Mouse (Mus musculus) left cerebral cortex, adult 9 months (tissue): ENCODE measurements at regions not wholly inside any gene's neighbourhood (a gene's known extent, or its start where the extent isn't known, plus 50 kb on each side); places are given as distances from the start of the nearest gene placed in this dataset.

Experiments used
- DNase-seq, 2 experiments: peaks; one replicate each; pipeline ENCODE4 v3.0.0; 2022; ENCODE audit warnings: low spot score in 2 of 2

DNA sequence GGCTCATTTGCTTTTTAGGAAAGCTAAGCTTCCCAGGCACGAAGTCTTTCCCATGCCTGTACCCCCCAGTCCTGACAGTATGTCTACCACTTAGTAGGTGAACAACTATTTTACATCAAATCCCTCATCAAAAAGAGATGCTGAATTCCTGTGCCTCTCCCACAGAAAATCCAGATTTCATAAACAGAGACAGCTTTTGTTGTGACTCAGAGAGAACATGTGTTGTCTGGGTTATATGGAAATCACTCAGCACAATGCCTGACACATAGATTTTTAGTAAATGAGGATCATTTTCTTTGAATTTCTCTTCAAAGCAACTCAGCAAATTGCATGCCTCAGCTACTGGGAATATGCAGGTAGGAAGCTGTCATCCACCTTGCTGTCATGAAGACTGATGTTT, 193.5 kb downstream of the Usp46 start:
- no peak for DNase-seq

- no peak for DNase-seq
These were observed 192.4 kb downstream of the Usp46 start for GRCm38 (mm10) chr5:73875847-73876246.

GRCm38 (mm10) chr5:73880936-73881335, 187.3 kb downstream of the Usp46 start:
- DNase-seq: no peak

DNA sequence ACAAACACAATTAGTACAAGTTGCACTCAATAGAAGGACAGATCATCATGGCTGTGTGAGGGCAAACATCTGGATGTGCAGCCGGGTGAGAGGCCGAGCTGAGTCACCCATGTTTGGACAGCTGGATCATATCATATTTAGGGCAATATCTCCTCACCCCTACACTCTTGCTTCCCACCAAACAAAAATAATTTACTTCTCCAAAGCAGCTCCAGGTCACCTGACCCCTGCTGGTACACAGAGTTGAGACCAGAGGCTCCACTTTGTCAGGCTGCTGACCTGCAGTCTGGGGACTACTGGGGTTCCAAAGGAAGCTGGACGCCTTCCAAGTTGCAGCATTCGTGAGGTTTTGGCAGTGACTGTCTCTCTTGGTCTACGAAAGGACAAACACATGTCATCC, 186.3 kb downstream of the Usp46 start:
- no peak for DNase-seq

DNA sequence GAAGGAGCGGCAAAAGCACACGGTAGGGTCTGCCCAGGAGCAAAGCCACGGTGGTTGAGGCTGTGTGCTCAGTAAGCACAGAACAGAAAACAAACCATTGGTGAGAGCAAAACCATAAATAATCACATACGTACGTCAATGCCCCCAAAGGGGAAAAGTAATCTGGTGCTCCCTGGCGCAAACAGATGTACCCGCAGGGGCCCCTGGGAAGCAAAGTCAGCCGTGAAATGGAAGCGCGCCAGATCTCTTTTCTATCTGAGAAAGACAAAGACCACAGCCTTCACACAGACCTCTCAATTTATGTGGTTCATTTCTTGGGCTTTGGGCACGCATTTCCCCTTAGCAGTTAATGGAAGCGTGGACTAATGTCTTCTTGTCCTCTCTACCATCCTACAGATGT, 183.2 kb downstream of the Usp46 start:
- no peak for DNase-seq

- DNase-seq: peak in 1 of 2 experiments; percentile 70
These were observed 182.5 kb downstream of the Usp46 start for GRCm38 (mm10) chr5:73885691-73886090.

DNA sequence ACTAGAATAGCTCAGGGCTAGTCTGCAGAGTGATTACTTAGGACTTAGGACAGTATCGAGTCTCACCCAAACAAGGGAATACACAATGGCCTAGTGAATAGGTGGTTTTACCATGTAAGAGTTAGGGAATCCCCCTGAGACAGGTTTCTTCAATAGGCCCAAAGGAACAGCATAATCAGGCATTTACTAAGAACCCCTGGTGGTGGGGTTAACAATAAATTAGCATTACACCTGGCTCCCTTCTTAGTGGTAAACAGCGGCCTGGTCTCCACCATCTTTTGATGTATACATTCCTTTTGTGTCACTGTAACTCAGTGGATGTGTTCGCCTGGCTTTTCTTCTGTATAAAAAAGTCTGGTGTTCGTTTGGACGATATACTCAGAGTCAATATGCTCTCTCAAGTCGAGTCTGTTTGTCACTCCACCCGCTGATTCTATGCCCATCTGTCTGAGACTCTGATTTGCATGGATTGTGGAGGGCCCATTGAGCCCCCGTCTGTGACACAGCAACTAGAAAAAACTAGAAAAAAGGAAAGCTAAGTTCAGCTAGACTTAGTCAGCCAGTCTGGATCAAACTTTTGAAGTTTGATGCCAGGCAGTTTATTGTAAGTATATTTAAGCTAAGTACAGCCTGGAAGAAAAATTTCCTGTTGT, 180.8 kb downstream of the Usp46 start:
- no peak for DNase-seq

DNA sequence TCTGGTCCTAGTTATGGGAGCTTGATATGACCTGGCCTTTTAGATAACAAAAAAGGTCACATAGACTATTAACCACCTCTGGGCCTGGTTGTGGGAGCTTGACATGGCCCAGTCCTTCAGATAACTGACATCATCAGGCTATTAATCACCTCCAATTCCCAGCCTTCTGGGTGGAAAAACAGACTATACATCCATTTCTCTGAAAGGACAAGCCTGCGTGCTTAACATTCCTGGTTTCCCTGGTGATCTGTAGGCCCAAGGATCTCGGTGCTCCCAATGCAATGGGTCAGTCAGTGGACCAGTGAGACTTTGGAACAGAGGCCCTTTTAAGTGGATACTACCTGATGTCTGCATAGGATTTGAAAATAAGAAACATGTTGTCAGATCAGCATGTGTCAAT, 179.8 kb downstream of the Usp46 start:
- no peak for DNase-seq

GRCm38 (mm10) chr5:73889342-73889741, 178.9 kb downstream of the Usp46 start:
- no peak for DNase-seq

DNA sequence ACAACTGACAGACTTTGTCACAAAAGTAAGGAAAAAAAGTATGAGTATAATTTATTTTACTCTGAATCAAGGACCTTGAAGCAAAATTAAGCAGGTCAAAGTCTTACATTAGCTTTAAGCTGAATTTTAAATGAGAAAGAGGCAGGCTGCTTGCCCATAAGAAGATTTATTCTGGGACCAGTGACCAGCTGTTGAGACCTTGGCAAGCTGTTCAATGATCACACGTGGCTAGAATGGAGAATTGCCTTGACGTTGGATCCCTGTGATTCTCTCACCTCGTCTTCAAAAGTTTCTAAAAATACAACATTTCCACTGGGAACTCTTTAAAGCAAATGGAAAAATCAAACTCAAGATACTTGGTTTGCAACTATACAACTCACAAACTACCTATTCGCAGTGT, 177.3 kb downstream of the Usp46 start:
- no peak for DNase-seq

- no peak for DNase-seq
These were observed 176.6 kb downstream of the Usp46 start for GRCm38 (mm10) chr5:73891606-73892005.

GRCm38 (mm10) chr5:73892440-73893225, 175.6 kb downstream of the Usp46 start:
- DNase-seq: no peak

- no peak for DNase-seq
These were observed 173.0 kb downstream of the Usp46 start for GRCm38 (mm10) chr5:73895186-73895585.

- no peak for DNase-seq
These were observed 171.4 kb downstream of the Usp46 start for GRCm38 (mm10) chr5:73896785-73897184.

DNA sequence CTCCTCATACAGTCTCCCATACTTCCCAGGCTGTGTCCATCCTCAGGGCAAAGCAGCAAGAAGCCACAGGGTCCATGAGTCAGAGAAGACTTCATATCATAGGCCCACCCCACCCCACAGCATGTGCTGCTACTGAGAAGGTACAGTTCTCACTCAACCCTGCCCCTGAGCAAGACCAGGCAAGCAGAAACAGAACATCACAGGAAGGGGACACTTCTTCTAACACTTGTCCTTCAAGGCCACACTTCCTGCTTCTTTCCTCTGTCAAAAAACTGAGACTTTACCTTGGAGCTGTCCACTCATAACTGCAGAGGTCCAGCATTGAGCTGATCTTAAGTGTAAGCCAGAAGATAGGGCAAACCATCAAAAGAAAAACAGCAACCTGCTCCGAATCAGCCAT, 166.6 kb downstream of the Usp46 start:
- DNase-seq: no peak

DNA sequence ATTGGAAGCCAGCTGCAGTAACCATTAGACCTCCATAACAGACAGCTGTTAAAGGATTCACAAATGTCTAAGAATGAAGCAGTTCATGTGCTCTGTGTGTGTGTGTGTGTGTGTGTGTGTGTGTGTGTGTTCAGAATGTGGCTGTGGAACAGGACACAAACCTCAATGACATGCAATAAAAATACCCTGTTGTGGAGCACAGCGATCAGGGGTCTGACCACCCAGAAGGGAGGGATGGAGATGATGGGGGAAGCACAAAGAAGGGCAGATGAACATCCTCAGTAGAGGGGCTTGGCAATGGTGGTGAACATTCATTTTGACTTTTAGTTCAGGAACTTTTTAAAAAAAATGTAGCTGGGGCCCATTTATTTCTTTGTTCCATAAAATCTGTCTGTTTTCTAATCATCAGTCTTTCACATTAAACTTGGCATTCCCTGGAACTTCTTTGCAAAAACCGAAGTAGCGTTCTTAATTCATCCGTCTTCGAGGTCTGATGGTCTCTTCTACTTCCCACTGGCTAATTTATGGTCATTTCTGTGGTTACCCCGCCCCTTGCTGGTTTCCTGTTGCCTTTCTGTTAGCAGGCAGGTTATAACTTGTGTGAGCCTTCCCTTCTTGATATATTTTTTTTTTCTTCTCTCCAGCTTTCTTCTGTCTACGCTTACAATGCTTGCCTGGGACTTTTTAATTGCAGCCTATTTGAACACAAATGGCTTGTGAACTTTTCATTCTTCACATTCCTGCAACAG, 165.6 kb downstream of the Usp46 start:
- no peak for DNase-seq

DNA sequence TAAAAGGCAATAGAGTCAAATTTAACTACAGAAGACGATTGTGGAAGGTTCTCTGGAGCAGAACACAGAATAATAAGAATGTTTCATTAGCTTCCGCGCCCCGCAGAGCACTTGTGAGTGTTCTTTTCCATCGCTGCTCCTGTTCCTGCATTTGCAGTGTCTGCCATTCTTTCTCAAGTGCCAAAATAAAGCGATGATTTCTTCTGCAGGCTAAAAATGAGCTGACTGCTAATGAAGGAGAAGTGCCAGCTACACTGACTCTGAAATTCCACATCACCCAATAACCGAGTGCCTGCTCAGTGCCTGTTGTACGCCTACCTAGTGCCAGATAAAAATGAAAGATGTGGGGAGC, 165.0 kb downstream of the Usp46 start:
- peak; percentile 21 to 59 for DNase-seq

- no peak for DNase-seq
These were observed 164.0 kb downstream of the Usp46 start for GRCm38 (mm10) chr5:73904146-73904811.

- no peak for DNase-seq
These were observed 156.1 kb downstream of the Usp46 start for GRCm38 (mm10) chr5:73912149-73912548.

GRCm38 (mm10) chr5:73913116-73913515, 155.1 kb downstream of the Usp46 start:
- DNase-seq: no peak

- no peak for DNase-seq
These were observed 150.2 kb downstream of the Usp46 start for GRCm38 (mm10) chr5:73918011-73918410.

GRCm38 (mm10) chr5:73919936-73920335, 148.3 kb downstream of the Usp46 start:
- DNase-seq: no peak
